Mouse (Mus musculus) heart, embryonic 12.5 days (tissue): ENCODE results near the gene Thbs4. TPM values are rescaled to one million over a fixed set of nuclear protein-coding genes. Genes with fewer than 3 reads are reported as not detected.
A peak's percentile ranks its signal among the peaks of the same experiment; 100 is the strongest.
"Not testable (repeated sequence)": the region's sequence is repeated elsewhere in the genome, so short reads cannot be mapped to it uniquely, and the experiment has no call there.

Source experiments
- ATAC-seq: fragments of 200-750 bp; cut with Nextera tagmentation; 2 replicates; pipeline ENCODE4 v1.8.0; 2017; ENCODE audit warnings: moderate TSS enrichment, moderate library complexity; ENCODE audit not compliant: insufficient number of reproducible peaks, low FRiP score
- H3K27ac ChIP-seq: fragments of 300-500 bp; sonication (generic); 2 replicates; pipeline ENCODE4 v1.5.1; 2016; ENCODE audit warnings: mild to moderate bottlenecking, moderate library complexity; ENCODE audit not compliant: poor library complexity, severe bottlenecking
- H3K27me3 ChIP-seq: fragments of 300-500 bp; sonication (generic); replicated peaks from 2 replicates; pipeline ENCODE4 v1.6.1; 2016; ENCODE audit warnings: mild to moderate bottlenecking, moderate library complexity
- H3K36me3 ChIP-seq: fragments of 300-500 bp; sonication (generic); 2 replicates; pipeline ENCODE4 v1.6.1; 2016; ENCODE audit warnings: mild to moderate bottlenecking, moderate library complexity
- H3K4me1 ChIP-seq: fragments of 300-500 bp; sonication (generic); replicated peaks from 2 replicates; pipeline ENCODE4 v1.6.1; 2016; ENCODE audit warnings: mild to moderate bottlenecking
- H3K4me2 ChIP-seq: fragments of 300-500 bp; sonication (generic); 2 replicates; pipeline ENCODE4 v1.6.1; 2016; ENCODE audit warnings: mild to moderate bottlenecking, moderate library complexity
- H3K4me3 ChIP-seq: fragments of 300-500 bp; sonication (generic); 2 replicates; pipeline ENCODE4 v1.5.1; 2016; ENCODE audit warnings: mild to moderate bottlenecking
- H3K9ac ChIP-seq: fragments of 300-500 bp; sonication (generic); 2 replicates; pipeline ENCODE4 v1.6.1; 2016; ENCODE audit warnings: mild to moderate bottlenecking, moderate library complexity
- H3K9me3 ChIP-seq: fragments of 300-500 bp; sonication (generic); replicated peaks from 2 replicates; pipeline ENCODE4 v1.6.1; 2016; ENCODE audit warnings: mild to moderate bottlenecking, moderate library complexity
- WGBS: fragments of 180-500 bp; shearing (Covaris S2); methylation state at CpG from one replicate; pipeline ENCODE4 v1.1.7; 2016; 5-methylcytosine and 5-hydroxymethylcytosine counted together
- polyA plus RNA-seq: library from polyadenylated mRNA; unstranded; fragments of >200 nt; fragmentation: Nextera tagmentation; extraction: Ambion mirVana; gene quantifications from 2 replicates; pipeline ENCODE4 v1.2.1, GENCODE M21; 2016

Gene Thbs4
- polyA plus RNA-seq = 45.6 and 50.9 TPM in 2 replicates

- Histone ChIP-seq H3K4me1 (peaks cover 22% of the 10 kb centered on the region), H3K27ac (no peak within 1 kb of the TSS), H3K9ac (peak within 1 kb of the TSS; percentile 69), H3K36me3 (no peaks in the 10 kb centered on the region), H3K4me2 (peak within 1 kb of the TSS; percentile 81), H3K27me3 (peaks cover 11% of the 10 kb centered on the region), H3K9me3 (no peaks in the 10 kb centered on the region), H3K4me3 (peak within 1 kb of the TSS; percentile 59)
- WGBS = 5% methylated on average over 43 of the region's 45 CpGs
- peak; percentile 51; the same call in 1 of the 2 replicates for ATAC-seq
Measured at GRCm38 (mm10) chr13:92794462-92795214, at the start of gene Thbs4. Thbs4 (minus strand) TSS chr13:92794818.

DNA sequence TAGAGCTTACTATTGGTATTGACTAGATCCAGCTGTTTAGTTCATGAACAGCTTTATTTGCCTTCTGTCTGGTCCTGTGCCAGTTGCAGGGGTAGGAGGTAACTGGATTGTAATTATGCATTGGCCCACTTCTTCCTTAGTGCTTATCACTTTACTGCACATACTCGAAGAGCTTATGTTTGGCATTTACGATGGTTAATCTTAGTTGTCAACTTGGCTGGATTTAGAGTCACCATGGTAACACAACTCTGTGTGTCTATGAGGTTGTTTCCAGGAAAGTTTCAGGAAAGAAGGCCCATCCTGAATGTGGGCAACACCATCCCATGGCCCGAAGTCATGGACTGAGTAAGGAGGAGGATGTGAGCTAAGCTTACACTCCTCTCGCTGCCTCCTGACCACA is 38.5 kb upstream of the Thbs4 start:
- ATAC-seq = no peak
- Histone ChIP-seq H3K4me2 (no peak overlapping the region), H3K9me3 (0 out of 2 replicates have a peak, but pooled peaks cover 4% of the 10 kb centered on the region), H3K4me3 (no peak overlapping the region), H3K27me3 (no peaks in the 10 kb centered on the region), H3K36me3 (no peaks in the 10 kb centered on the region), H3K4me1 (no peaks in the 10 kb centered on the region), H3K27ac (no peak overlapping the region), H3K9ac (no peak overlapping the region)
- 81% methylated on average over 4 of the region's 4 CpGs for WGBS

GRCm38 (mm10) chr13:92828820-92829219 is 34.2 kb upstream of the Thbs4 start:
- H3K4me1 ChIP-seq = no peaks in the 10 kb centered on the region
- H3K27me3 ChIP-seq = no peaks in the 10 kb centered on the region
- no peak overlapping the region for H3K4me3 ChIP-seq
- no peak overlapping the region for H3K4me2 ChIP-seq
- no peak for ATAC-seq
- WGBS = 53% methylated on average over 10 of the region's 10 CpGs
- no peaks in the 10 kb centered on the region for H3K36me3 ChIP-seq
- H3K9me3 ChIP-seq = 0 out of 2 replicates have a peak, but pooled peaks cover 4% of the 10 kb centered on the region
- no peak overlapping the region for H3K9ac ChIP-seq
- H3K27ac ChIP-seq = no peak overlapping the region

DNA sequence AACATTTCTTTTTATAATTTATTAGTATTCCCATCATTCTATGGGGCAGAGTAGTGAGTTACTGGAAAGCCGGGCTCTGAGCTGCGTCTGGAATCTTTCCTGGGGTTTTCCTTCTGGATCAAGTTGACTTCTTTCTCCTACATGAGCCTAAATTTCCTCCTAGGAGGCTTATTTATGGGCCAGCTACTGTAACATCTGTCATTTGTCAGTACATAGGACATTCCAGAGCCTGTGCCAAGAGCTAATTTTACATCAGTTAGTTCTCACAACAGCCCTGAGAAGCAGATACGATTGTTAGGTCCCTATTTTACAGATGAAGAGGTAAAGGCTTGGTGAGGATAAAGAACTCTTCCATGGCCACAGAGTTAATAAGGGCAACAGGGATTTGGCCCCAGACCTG is 22.7 kb upstream of the Thbs4 start:
- Histone ChIP-seq H3K27ac (peak overlapping the region; percentile 20; the same call in 1 of the 2 replicates), H3K4me2 (no peak overlapping the region), H3K9me3 (no peaks in the 10 kb centered on the region), H3K27me3 (no peaks in the 10 kb centered on the region), H3K9ac (no peak overlapping the region), H3K4me1 (peaks cover 25% of the 10 kb centered on the region), H3K4me3 (no peak overlapping the region), H3K36me3 (no peaks in the 10 kb centered on the region)
- no peak for ATAC-seq
- 51% methylated on average over 3 of the region's 3 CpGs for WGBS

GRCm38 (mm10) chr13:92816329-92816728 is 21.7 kb upstream of the Thbs4 start:
- WGBS = 55% methylated on average over 5 of the region's 5 CpGs
- H3K27ac ChIP-seq = no peak overlapping the region

GRCm38 (mm10) chr13:92810592-92810991 is 16.0 kb upstream of the Thbs4 start:
- not testable (repeated sequence) for H3K9ac ChIP-seq, ATAC-seq, H3K4me3 ChIP-seq, H3K4me1 ChIP-seq, H3K27me3 ChIP-seq, H3K27ac ChIP-seq, H3K36me3 ChIP-seq, H3K4me2 ChIP-seq, H3K9me3 ChIP-seq
- WGBS = 32% methylated on average over 1 of the region's 1 CpGs

More at GRCm38 (mm10) chr13:92816329-92816728, 21.7 kb upstream of the Thbs4 start:
- no peaks in the 10 kb centered on the region for H3K27me3 ChIP-seq
- no peak overlapping the region for H3K4me3 ChIP-seq
- H3K4me1 ChIP-seq = peaks cover 25% of the 10 kb centered on the region
- H3K9ac ChIP-seq = 0 out of 2 replicates have a peak overlapping the region, but pooled peaks have one; percentile 1
- ATAC-seq = no peak
- no peaks in the 10 kb centered on the region for H3K36me3 ChIP-seq
- H3K4me2 ChIP-seq = no peak overlapping the region
- no peaks in the 10 kb centered on the region for H3K9me3 ChIP-seq

DNA sequence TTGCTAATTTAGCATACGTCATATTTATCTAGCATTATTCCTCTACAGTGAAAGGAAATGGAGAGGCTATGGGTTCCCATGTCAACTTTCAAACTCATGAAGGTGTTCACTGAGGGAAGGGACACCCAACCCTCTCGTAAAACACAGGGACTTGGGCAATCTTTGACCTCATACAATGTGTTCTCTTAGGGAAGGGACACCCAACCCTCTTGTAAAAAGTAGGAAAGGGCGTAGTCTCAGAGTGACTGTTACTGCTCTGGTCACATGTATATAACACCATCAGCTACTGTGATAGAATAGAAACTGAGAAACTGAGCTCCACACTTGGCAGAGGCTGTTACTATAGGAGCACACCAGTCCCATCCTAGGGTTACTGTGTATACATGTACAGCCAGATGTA is 13.2 kb upstream of the Thbs4 start:
- peaks cover 7% of the 10 kb centered on the region; the same call in 1 of the 2 replicates for H3K4me1 ChIP-seq
- H3K27me3 ChIP-seq = no peaks in the 10 kb centered on the region
- H3K36me3 ChIP-seq = no peaks in the 10 kb centered on the region
- no peak overlapping the region for H3K4me2 ChIP-seq
- 91% methylated on average over 3 of the region's 3 CpGs for WGBS
- no peak for ATAC-seq
- H3K9me3 ChIP-seq = no peaks in the 10 kb centered on the region
- H3K27ac ChIP-seq = no peak overlapping the region
- no peak overlapping the region for H3K9ac ChIP-seq
- H3K4me3 ChIP-seq = no peak overlapping the region

- peaks cover 7% of the 10 kb centered on the region; the same call in 1 of the 2 replicates for H3K4me1 ChIP-seq
- no peak overlapping the region for H3K27ac ChIP-seq
- no peaks in the 10 kb centered on the region for H3K36me3 ChIP-seq
- ATAC-seq = no peak
- H3K9me3 ChIP-seq = no peaks in the 10 kb centered on the region
- no peaks in the 10 kb centered on the region for H3K27me3 ChIP-seq
- H3K4me2 ChIP-seq = no peak overlapping the region
- H3K9ac ChIP-seq = no peak overlapping the region
- no peak overlapping the region for H3K4me3 ChIP-seq
Measured at GRCm38 (mm10) chr13:92806785-92807184, 12.2 kb upstream of the Thbs4 start.

DNA sequence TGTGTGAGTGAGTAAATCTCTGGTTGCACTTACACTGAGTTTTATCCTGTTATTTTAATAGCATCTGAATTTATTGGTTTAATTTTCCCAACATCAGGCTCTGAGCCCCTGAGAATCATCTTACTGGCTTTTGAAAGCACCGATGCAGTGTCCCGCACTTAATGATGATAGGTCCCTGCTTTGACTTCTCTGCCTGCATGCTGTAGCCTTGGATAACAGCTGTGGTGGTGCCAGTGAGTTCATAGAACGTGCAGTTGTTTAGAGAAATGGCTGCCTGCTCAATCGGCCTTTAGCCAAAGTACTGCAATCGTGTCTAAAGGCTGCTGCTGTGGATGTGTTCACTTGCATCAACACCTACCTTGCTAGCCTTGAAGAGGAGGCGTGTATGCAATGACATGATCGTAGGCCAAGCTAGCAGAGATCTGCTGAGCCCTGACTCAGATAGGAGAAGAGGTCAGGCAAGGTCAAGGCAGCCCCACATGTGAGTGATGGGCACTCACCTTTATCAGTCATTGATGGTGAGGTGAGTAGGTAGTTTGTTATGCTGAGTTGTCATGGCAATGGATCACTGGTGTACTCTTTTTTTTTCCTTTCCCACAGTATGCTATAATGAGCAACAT is 4.8 kb upstream of the Thbs4 start:
- Histone ChIP-seq H3K9me3 (no peaks in the 10 kb centered on the region), H3K9ac (no peak overlapping the region), H3K36me3 (no peaks in the 10 kb centered on the region), H3K4me1 (peaks cover 8% of the 10 kb centered on the region; the same call in 1 of the 2 replicates), H3K27me3 (peaks cover 8% of the 10 kb centered on the region), H3K4me2 (no peak overlapping the region), H3K27ac (no peak overlapping the region), H3K4me3 (no peak overlapping the region)
- ATAC-seq = no peak
- WGBS = 64% methylated on average over 7 of the region's 7 CpGs

- peaks cover 10% of the 10 kb centered on the region; the same call in 1 of the 2 replicates for H3K4me1 ChIP-seq
- no peak overlapping the region for H3K27ac ChIP-seq
- no peak overlapping the region for H3K4me2 ChIP-seq
- peaks cover 8% of the 10 kb centered on the region for H3K27me3 ChIP-seq
- H3K9ac ChIP-seq = no peak overlapping the region
- H3K4me3 ChIP-seq = no peak overlapping the region
- WGBS = 78% methylated on average over 2 of the region's 2 CpGs
- no peaks in the 10 kb centered on the region for H3K36me3 ChIP-seq
- ATAC-seq = no peak
- no peaks in the 10 kb centered on the region for H3K9me3 ChIP-seq
Measured at GRCm38 (mm10) chr13:92798830-92799229, 4.2 kb upstream of the Thbs4 start.

DNA sequence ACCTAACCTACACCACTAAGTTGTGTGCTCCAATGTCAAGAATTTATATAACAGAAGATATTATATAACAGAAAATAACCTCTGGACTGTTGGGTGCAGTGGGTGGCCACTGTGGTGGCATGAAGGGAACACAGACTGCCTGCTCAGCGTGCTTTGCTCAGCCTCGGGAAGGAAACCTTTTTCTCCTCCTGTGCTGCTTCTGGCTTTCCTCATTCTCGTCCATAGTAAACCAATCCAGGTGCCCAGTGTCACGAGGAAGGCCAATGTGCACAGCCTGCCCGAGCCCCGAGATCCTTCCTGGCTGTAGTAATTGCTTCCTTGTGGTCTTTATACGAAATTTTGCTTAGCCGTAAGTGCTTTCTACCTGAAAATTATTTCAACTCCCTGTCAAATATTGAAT is 982 bp downstream of the Thbs4 start:
- Histone ChIP-seq H3K4me3 (peak overlapping the region; percentile 30), H3K36me3 (no peaks in the 10 kb centered on the region), H3K4me2 (peak overlapping the region; percentile 81), H3K9me3 (no peaks in the 10 kb centered on the region), H3K9ac (peak overlapping the region; percentile 16; the same call in 1 of the 2 replicates), H3K27me3 (peaks cover 11% of the 10 kb centered on the region), H3K27ac (no peak overlapping the region), H3K4me1 (peaks cover 19% of the 10 kb centered on the region)
- WGBS = 55% methylated on average over 8 of the region's 8 CpGs
- ATAC-seq = no peak
